Mouse (Mus musculus) megakaryocyte, embryonic 14.5 days (primary cell): ENCODE measurements around the gene Neo1.

Experiments used
- FLI1 ChIP-seq: IDR thresholded peaks from 2 replicates; pipeline ENCODE4 v1.6.1; 2012; ENCODE audit warnings: low read length, inconsistent platforms, mixed read lengths
- GATA1 ChIP-seq: IDR thresholded peaks from 3 replicates; pipeline ENCODE4 v1.6.1; 2012; ENCODE audit warnings: mixed read lengths, low read length, inconsistent platforms, borderline replicate concordance

DNA sequence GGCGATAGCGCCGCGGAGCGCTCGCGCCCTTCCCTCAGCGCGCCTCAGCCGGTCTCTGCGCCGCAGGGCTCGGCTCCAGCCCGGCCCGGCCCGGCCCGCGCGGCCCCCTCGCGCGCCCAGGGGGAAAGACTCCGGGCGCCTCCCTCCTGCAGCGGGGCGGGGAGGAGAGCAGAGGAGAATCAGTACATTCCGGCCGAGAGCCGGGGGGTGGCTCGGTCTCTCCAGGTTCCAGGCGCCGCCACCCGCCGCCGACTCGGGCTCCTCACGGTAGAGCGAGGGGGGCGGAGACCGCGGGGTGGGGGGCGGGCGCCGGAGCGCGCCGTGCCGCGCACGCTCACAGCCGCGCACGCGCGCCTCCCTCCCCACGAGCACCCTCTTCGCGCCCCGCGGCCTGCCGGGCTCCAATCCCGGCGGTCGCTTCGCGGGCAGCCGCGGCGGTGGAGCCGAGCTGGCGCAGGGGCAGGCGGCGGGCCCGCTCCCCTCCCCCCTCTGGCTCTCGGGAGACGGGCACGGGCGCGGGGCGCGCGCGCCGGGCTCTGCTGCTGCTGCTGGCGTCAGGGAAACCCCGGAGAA is at the start of gene Neo1:
- no peak for TF ChIP-seq GATA1
- no peak for TF ChIP-seq FLI1
